Mouse (Mus musculus) fibroblast of lung, adult 2 months (primary cell): ENCODE measurements around the gene Gm44973.
A peak's percentile ranks its signal among the peaks of the same experiment; 100 is the strongest.
"Not testable (repeated sequence)": the region's sequence is repeated elsewhere in the genome, so short reads cannot be mapped to it uniquely, and the experiment has no call there.

ENCODE experiments used
- DNase-seq: peaks from one replicate; pipeline ENCODE4 v3.0.0-alpha.2; 2011; ENCODE audit warnings: low read depth

The Gm44973 gene

GRCm38 (mm10) chr7:5015118-5016001 lies at the start of gene Gm44973:
Gene Gm44973, plus strand, starts transcription at chr7:5015496.
- peak; percentile 92 for DNase-seq

DNA sequence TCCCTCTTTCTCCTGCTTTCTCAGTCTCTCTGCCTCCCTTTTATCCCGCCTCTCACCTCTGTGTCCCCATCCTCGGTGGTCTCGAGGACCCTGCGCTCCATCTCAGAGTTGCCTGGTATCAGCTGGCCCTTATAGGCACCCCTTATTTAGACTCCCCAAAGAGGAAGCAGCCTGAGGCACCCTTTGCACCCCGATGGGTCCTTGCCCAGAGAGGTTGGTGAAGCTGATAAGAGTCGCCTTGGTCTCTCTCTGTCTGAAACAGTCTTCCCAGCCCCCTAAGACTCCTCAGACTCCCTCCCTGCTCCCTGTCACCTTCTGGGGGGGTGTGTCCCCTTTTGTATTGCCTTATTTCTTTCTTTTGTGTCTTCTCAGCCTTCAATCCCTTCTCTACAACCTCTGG lies 44.2 kb upstream of the Gm44973 start, which contains the start of gene Sbk3:
Gene Sbk3 (minus strand): TSS at position 101 of the 400 bp plus-strand sequence.
- no peak for DNase-seq

GRCm38 (mm10) chr7:4971710-4972109 lies 43.6 kb upstream of the Gm44973 start:
- DNase-seq, result no peak

- peak; percentile 89 for DNase-seq
Measured at GRCm38 (mm10) chr7:4972321-4973047, 42.8 kb upstream of the Gm44973 start.

DNA sequence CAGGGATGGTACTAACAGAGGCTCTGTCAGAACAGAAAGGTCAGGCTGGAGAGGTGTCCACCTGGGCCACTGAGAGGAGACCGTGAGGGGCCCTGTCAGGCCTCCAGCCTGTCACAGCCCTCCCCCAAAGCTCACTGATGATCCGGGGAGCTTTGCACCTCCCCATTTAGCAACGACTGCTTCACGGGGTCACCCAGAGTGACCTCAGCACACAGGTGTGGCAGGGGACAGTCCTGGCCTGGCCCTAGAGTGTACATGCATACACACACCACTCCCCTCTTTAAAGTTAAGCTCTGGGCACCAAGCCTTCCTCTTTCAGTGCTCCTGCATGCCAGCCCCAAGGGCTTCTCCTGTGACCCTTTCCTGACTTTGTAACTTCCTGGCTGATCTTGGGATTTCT lies 39.8 kb upstream of the Gm44973 start:
- DNase-seq, result no peak

DNA sequence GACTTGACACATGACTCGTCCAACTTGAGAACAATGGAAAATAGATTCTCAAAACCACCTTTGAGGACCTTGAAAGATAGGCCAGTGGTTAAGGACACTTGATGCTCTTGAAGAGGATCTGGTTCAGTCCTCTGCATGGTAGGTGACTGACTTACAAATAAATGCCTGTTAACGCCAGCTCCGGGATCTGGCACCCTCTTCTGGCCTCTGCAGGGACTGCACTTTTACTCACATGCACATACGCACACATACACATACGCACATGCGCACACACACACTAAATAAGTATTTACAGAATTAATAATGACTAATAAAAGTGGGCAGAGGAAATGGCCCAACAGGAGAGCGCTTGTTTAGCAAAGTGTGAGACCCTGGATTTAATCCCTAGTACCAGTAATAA lies 38.5 kb upstream of the Gm44973 start:
- no peak for DNase-seq

DNA sequence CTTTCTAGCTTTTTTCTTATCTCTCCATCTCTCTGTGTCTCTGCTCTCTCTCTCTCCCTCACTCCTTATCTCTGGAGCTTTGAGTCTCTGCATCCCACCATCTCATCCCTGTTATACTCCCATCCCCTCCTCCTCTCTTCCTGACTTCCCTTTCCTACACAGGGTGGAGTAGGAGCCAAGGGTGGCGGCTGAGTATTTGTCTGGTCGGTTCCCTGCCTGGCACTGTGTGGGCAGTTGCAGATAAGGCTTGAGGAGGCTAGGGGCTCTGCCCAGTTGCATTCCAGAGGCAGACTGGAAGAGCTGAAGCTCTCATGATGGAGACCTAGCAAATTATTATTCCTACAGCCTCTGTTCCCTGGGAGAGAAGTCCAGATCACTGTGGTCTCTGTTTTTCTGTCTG lies 27.0 kb upstream of the Gm44973 start:
- no peak for DNase-seq

DNA sequence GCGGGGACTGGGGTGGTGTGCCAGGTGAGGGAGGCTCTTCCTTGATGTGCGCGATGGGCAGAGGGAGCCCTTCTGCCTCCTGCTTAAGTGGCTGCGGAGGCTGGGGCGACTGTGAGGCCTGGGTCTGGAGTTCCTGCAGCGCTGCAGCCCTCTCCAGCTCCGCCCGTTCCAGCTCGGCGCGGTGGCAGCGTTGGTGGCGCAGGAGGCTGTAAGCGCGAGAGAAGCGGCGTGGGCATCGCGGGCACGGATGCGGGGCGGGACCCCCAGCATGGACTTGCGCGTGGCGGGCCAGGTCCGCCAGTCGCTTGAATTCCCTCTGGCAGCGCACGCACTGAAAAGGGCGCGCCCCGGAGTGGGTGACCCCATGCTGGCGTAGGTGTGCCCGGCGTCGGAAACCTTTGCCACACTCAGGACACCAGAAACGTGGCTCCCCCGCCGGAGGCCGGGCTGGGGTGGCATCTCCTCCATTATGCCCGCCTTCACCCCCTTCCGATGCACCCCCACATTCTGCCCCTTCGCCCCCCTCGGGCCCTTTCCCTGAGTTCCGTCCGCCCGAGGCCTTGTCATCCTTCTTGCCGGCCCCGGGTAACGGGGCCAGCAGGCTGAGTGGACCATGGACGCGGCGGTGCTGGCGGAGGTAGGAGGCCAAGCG lies 21.8 kb upstream of the Gm44973 start:
- no peak for DNase-seq

DNA sequence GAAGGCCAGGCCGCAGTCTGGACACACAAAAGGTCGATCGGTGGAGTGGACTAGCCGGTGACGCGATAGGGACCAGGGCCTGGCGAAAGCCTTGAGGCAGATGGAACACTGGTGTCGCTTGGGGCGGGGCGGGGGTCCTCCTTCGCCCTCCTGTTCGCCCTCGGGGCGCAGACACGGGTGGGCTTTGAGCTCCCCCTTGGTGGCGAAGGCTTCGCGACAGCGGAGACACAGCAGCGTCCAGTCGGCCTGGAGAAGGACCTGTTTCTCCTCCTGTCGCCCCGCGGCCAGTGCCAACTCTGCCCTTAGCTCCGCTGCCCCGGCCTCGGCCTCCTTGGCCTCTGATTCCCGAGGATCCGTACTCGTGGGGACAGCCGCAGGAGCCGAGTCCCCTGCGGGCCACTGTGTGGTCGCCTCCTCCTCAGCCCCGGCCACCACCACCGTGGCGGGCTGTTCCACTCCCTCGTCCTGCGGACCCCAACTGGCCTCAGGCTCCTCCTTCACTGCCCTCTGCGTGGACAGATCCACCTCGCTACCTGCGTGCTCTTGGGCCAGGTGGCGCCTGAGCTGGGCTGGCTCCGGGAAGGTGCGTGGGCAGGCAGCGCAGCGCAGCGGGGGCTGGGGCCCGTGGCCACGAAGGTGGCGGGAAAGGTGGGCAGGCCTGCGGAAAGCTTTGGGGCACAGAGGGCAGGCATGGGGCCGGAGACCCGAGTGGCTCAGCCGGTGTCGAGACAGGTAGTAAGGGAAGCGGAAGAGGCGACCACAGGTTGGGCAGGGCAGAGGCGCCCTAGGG lies 21.1 kb upstream of the Gm44973 start:
- no peak for DNase-seq

DNA sequence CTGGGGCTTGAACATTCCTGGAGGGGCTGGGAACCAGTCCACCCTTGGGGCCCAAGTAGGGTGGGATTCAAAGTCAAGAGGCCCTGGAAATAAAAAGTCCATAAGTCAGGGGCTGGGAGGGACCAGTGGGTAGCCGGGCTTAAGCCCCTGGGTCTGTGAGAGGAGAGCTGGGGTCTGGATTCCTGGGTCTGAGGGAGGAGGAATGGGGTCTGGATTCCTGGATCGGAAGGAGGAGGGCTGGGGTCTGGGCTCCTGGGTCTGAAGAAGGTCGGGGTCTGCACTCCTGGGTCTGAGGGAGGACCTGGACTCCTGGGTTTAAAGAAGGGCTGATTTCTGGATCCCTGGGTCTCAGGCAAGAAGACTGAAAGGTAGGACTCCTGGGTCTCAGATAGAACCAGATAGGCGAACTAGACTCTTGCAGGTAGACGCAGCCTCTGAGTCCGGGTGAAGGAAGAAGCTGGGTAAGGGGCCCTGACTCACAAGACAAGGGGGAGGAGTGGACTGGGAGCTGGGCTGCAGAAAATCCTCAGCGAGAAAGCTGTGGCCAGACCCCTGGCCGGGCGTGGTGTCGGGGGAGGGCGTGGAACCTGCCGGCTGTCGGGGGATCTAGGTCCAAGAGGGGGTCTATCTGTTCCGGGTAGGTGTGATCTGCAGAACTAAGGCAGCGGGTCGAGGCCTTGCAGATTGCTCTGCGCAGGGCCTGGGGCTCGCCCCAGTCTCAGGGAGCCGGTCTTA lies 19.9 kb upstream of the Gm44973 start:
- no peak for DNase-seq

- peak; percentile 65 for DNase-seq
Measured at GRCm38 (mm10) chr7:4996003-4996895, 19.0 kb upstream of the Gm44973 start, which contains the start of gene Zfp579. Gene Zfp579, minus strand, starts transcription at chr7:4996158.

GRCm38 (mm10) chr7:4996934-4997333 lies 18.4 kb upstream of the Gm44973 start:
- no peak for DNase-seq

GRCm38 (mm10) chr7:4999876-5000275 lies 15.4 kb upstream of the Gm44973 start:
- no peak for DNase-seq

GRCm38 (mm10) chr7:5002876-5003275 lies 12.4 kb upstream of the Gm44973 start:
- DNase-seq, result not testable (repeated sequence)

GRCm38 (mm10) chr7:5008229-5008628 lies 7.1 kb upstream of the Gm44973 start:
- no peak for DNase-seq

DNA sequence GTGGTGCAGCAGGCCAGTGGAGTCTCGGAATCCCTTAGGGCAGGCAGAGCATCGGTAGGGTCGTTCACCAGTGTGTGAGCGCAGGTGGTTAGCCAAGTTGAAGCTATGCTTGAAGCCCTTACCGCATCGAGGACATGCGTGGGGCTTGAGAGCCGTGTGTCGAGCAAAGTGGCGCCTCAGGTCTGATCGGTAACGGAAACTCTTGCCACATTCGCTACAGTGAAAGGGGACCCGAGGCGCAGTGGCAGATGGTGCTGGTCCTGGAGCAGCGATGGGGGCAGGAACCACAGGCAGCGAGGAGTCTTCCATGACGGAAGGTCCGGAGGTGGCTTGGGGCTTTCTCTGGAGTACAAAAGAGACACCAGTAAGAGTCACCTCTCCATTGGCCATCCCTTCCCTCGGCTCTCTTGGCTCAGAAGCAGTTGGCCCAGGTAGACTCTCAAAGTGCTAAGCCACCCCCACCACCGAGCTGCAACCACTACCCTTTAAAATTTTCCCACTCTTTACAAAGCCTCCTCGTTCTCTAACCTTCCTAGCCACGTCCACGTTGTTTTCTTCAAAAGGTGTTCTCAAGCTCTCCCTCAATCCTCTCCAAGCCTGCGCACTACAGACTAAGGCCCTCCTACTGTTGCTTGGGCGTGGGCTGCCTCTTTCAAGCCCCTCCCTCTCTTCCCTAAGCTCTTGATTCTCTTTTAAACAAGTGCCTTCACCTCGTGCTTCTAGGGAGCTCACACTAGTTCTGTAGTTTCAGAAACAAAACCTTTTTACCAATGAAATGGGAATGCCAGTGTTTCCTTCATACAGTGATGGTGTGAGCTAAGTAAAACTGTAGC lies 2.4 kb upstream of the Gm44973 start:
- DNase-seq, result no peak

DNA sequence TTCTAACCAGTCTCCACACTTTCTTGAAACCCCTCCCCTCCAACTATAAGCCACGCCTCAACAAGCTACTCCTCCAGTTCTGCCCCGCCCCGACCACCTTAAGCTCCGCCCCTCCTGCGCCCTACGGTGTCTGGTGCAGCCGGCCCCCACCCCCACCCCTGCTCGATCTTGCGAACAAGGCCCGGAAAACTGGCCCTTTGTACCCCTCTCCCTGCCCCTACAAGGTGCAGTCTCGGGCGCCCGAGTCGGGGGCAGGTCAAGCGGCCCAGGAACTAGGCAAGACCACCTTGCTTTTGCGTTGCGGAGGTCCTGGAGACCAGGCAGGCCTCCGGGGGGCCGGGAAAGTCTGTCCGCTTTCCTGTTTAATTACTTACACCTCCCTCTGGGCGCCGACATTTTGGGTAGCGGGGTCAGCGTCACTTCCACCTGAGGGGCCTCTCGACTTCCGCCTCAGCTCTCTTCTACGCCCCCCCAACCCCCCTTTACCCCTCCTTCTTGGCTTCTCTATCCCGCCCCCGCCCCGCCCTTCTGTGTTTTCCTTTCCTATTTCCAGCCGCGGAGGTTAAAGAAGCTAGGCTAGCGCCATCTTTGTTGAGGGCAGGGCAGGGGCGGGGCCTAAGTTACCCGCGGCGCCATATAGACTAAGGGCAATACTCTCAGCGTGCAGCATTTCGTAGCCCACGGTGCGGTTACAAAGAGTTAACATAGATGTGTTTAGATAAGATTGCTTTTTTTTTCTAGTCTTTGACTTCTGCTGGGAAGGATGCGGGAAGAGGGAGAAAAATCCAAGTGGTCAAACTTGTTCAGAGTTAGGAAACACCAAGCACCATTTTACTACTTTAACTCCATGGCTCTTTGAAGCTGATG lies 812 bp upstream of the Gm44973 start, which contains the start of the genes Zfp524 and Fiz1:
Gene Zfp524 (plus strand): TSS at position 165 of the 867 bp plus-strand sequence.
Gene Fiz1 (minus strand): TSS at position 447 of the 867 bp plus-strand sequence.
- DNase-seq, result peak; percentile 92

- DNase-seq, result no peak
Measured at GRCm38 (mm10) chr7:5016057-5016456, 761 bp downstream of the Gm44973 start.
